Mouse (Mus musculus): ENCODE results near the gene Gm20834. TPM values are rescaled to one million over a fixed set of nuclear protein-coding genes. Genes with fewer than 3 reads are reported as not detected.
"Not testable (repeated sequence)": the region's sequence is repeated elsewhere in the genome, so short reads cannot be mapped to it uniquely, and the experiment has no call there.

Gene Gm20834
- polyA plus RNA-seq (2015; fragmentation: Nextera tagmentation; extraction: Ambion mirVana) = not detected in 2 replicates

DNA sequence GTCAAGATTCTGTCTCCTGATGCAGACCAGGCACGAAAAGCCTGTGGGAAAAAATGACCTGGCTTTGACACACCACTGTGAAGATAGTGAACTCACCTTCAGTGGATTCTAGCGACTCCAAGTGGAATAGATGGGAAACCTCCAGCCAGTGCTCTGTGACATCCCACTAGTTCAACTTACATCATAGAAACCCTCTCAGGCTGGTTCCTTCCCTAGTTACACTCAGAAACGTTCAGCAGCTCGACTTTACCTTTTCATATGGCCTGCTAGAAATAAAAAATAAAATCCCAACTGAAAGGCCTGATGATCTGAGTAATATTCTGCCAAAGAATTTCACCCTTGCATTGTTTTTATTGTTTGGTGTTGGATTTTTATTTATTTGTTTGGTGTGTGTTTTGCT lies at the start of gene Gm20834:
Gene Gm20834, minus strand, starts transcription at position 101 of the 400 bp plus-strand sequence.
- 54% methylated on average over 3 of the region's 4 CpGs for WGBS
- not testable (repeated sequence) for H3K9me3 ChIP-seq; H3K4me2 ChIP-seq; H3K9ac ChIP-seq; ATAC-seq (ENCODE audit: low read depth); H3K27ac ChIP-seq (replicated peaks); H3K36me3 ChIP-seq; H3K4me1 ChIP-seq (replicated peaks); H3K27me3 ChIP-seq; H3K4me3 ChIP-seq

Other genes starting within 250 kb of the Gm20834 start
- not detected in 2 replicates for gene Gm21310, start 177.4 kb downstream of the Gm20834 start, polyA plus RNA-seq (2015; fragmentation: Nextera tagmentation; extraction: Ambion mirVana)
- not detected in 2 replicates for gene Gm28510, start 88.1 kb upstream of the Gm20834 start, polyA plus RNA-seq (2015; fragmentation: Nextera tagmentation; extraction: Ambion mirVana)
- gene Gm20737, start 211.5 kb upstream of the Gm20834 start, polyA plus RNA-seq (2015; fragmentation: Nextera tagmentation; extraction: Ambion mirVana) = not detected in 2 replicates
- not detected in 2 replicates for gene Gm21775, start 228.9 kb upstream of the Gm20834 start, polyA plus RNA-seq (2015; fragmentation: Nextera tagmentation; extraction: Ambion mirVana)